Mouse (Mus musculus) heart, embryonic 11.5 days (tissue): ENCODE measurements around the gene Map4k3. TPM values are rescaled to one million over a fixed set of nuclear protein-coding genes. Genes with fewer than 3 reads are reported as not detected.

Experiments used
- ATAC-seq: fragments of 200-750 bp; cut with Nextera tagmentation; replicated peaks from 2 replicates; pipeline ENCODE4 v1.8.0; 2017; ENCODE audit warnings: moderate library complexity; ENCODE audit not compliant: insufficient number of reproducible peaks, low FRiP score, low TSS enrichment
- H3K27ac ChIP-seq: fragments of 300-500 bp; sonication (generic); 2 replicates; pipeline ENCODE4 v1.5.1; 2014; ENCODE audit warnings: mild to moderate bottlenecking, low read depth, low read length
- H3K27me3 ChIP-seq: fragments of 300-500 bp; sonication (generic); 2 replicates; pipeline ENCODE4 v1.6.1; 2014; ENCODE audit warnings: mild to moderate bottlenecking, low read length, mixed read lengths; ENCODE audit not compliant: control insufficient read depth, insufficient read depth
- H3K36me3 ChIP-seq: fragments of 300-500 bp; sonication (generic); 2 replicates; pipeline ENCODE4 v1.6.1; 2014; ENCODE audit warnings: mild to moderate bottlenecking, low read length, moderate library complexity, mixed read lengths; ENCODE audit not compliant: control insufficient read depth, insufficient read depth
- H3K4me1 ChIP-seq: fragments of 300-500 bp; sonication (generic); 2 replicates; pipeline ENCODE4 v1.6.1; 2014; ENCODE audit warnings: low read length; ENCODE audit not compliant: control insufficient read depth, insufficient read depth
- H3K4me2 ChIP-seq: fragments of 300-500 bp; sonication (generic); 2 replicates; pipeline ENCODE4 v1.6.1; 2014; ENCODE audit warnings: mild to moderate bottlenecking, moderate library complexity
- H3K4me3 ChIP-seq: fragments of 300-500 bp; sonication (generic); 2 replicates; pipeline ENCODE4 v1.5.1; 2014; ENCODE audit warnings: low read depth, low read length
- H3K9ac ChIP-seq: fragments of 300-500 bp; sonication (generic); 2 replicates; pipeline ENCODE4 v1.6.1; 2014; ENCODE audit warnings: mild to moderate bottlenecking, low read depth, low read length, moderate library complexity
- H3K9me3 ChIP-seq: fragments of 300-500 bp; sonication (generic); replicated peaks from 2 replicates; pipeline ENCODE4 v1.6.1; 2016; ENCODE audit warnings: low read length; ENCODE audit not compliant: control insufficient read depth
- WGBS: fragments of 180-500 bp; shearing (Covaris S2); extraction: QIAGEN DNeasy Blood & Tissue Kit; methylation state at CpG from one replicate; pipeline ENCODE4 v1.1.7; 2014; ENCODE audit not compliant: insufficient replicate concordance; 5-methylcytosine and 5-hydroxymethylcytosine counted together
- polyA plus RNA-seq: library from polyadenylated mRNA; unstranded; fragments of >200 nt; fragmentation: Nextera tagmentation; extraction: Ambion mirVana; gene quantifications from 2 replicates; pipeline ENCODE4 v1.2.1, GENCODE M21; 2014

Map4k3 gene
- polyA plus RNA-seq, 1 experiment from 2014 or later, result 20.4 TPM

- H3K4me1 ChIP-seq, result peaks cover 36% of the 10 kb centered on the region
- H3K9me3 ChIP-seq, result no peaks in the 10 kb centered on the region
- ATAC-seq, result no peak
- no peak overlapping the region for H3K4me3 ChIP-seq
- H3K4me2 ChIP-seq, result no peak overlapping the region
- no peaks in the 10 kb centered on the region for H3K27me3 ChIP-seq
- no peak overlapping the region for H3K27ac ChIP-seq
- WGBS, result 84% methylated on average over 6 of the region's 6 CpGs
- H3K36me3 ChIP-seq, result no peaks in the 10 kb centered on the region
- no peak overlapping the region for H3K9ac ChIP-seq
Observed at GRCm38 (mm10) chr17:80723092-80723491, 5.2 kb downstream of the Map4k3 start.

- peaks cover 36% of the 10 kb centered on the region for H3K4me1 ChIP-seq
- no peak overlapping the region for H3K9ac ChIP-seq
- ATAC-seq, result no peak
- no peak overlapping the region for H3K4me3 ChIP-seq
- H3K9me3 ChIP-seq, result no peaks in the 10 kb centered on the region
- no peaks in the 10 kb centered on the region for H3K27me3 ChIP-seq
- no peaks in the 10 kb centered on the region for H3K36me3 ChIP-seq
- no peak overlapping the region for H3K27ac ChIP-seq
- 45% methylated on average over 7 of the region's 7 CpGs for WGBS
- H3K4me2 ChIP-seq, result no peak overlapping the region
Observed at GRCm38 (mm10) chr17:80721670-80722069, 6.6 kb downstream of the Map4k3 start.

- peaks cover 23% of the 10 kb centered on the region for H3K4me1 ChIP-seq
- 81% methylated on average over 5 of the region's 5 CpGs for WGBS
- no peaks in the 10 kb centered on the region for H3K9me3 ChIP-seq
- no peaks in the 10 kb centered on the region for H3K27me3 ChIP-seq
- H3K36me3 ChIP-seq, result no peaks in the 10 kb centered on the region
- no peak overlapping the region for H3K9ac ChIP-seq
- no peak overlapping the region for H3K4me2 ChIP-seq
- H3K4me3 ChIP-seq, result no peak overlapping the region
- no peak overlapping the region for H3K27ac ChIP-seq
- ATAC-seq, result no peak
Observed at GRCm38 (mm10) chr17:80719309-80719708, 9.0 kb downstream of the Map4k3 start.

- Histone ChIP-seq H3K27me3 (no peaks in the 10 kb centered on the region), H3K36me3 (no peaks in the 10 kb centered on the region), H3K4me2 (no peak overlapping the region), H3K4me3 (no peak overlapping the region), H3K9me3 (no peaks in the 10 kb centered on the region), H3K9ac (no peak overlapping the region), H3K4me1 (peaks cover 21% of the 10 kb centered on the region), H3K27ac (no peak overlapping the region)
- no peak for ATAC-seq
- 57% methylated on average over 5 of the region's 5 CpGs for WGBS
Observed at GRCm38 (mm10) chr17:80718243-80718642, 10.0 kb downstream of the Map4k3 start.

GRCm38 (mm10) chr17:80713588-80713987 lies 14.7 kb downstream of the Map4k3 start:
- Histone ChIP-seq H3K9ac (no peak overlapping the region), H3K4me1 (peaks cover 28% of the 10 kb centered on the region), H3K4me2 (no peak overlapping the region), H3K36me3 (no peaks in the 10 kb centered on the region), H3K27ac (no peak overlapping the region), H3K9me3 (no peaks in the 10 kb centered on the region), H3K4me3 (no peak overlapping the region), H3K27me3 (no peaks in the 10 kb centered on the region)
- no peak for ATAC-seq
- WGBS, result 95% methylated on average over 5 of the region's 5 CpGs

- Histone ChIP-seq H3K27ac (peak overlapping the region; percentile 60; the same call in 1 of the 2 replicates), H3K4me1 (peaks cover 31% of the 10 kb centered on the region), H3K4me3 (0 out of 2 replicates have a peak overlapping the region, but pooled peaks have one; percentile 6), H3K9ac (peak overlapping the region; percentile 59; the same call in 1 of the 2 replicates), H3K9me3 (no peaks in the 10 kb centered on the region), H3K36me3 (no peaks in the 10 kb centered on the region), H3K27me3 (no peaks in the 10 kb centered on the region), H3K4me2 (peak overlapping the region; percentile 55)
- ATAC-seq, result 0 out of 2 replicates have a peak, but pooled peaks have one; percentile 24
- 30% methylated on average over 24 of the region's 24 CpGs for WGBS
Observed at GRCm38 (mm10) chr17:80709921-80710838, 18.1 kb downstream of the Map4k3 start.

- H3K27ac ChIP-seq, result peak overlapping the region; percentile 41
- ATAC-seq, result no peak
- no peaks in the 10 kb centered on the region for H3K9me3 ChIP-seq
Observed at GRCm38 (mm10) chr17:80708803-80709202, 19.5 kb downstream of the Map4k3 start.

GRCm38 (mm10) chr17:80707176-80707575 lies 21.1 kb downstream of the Map4k3 start:
- no peaks in the 10 kb centered on the region for H3K9me3 ChIP-seq
- H3K4me3 ChIP-seq, result no peak overlapping the region
- H3K4me1 ChIP-seq, result peaks cover 34% of the 10 kb centered on the region
- no peak overlapping the region for H3K9ac ChIP-seq
- H3K4me2 ChIP-seq, result no peak overlapping the region
- no peak for ATAC-seq
- WGBS, result 59% methylated on average over 4 of the region's 4 CpGs
- H3K27me3 ChIP-seq, result no peaks in the 10 kb centered on the region
- H3K27ac ChIP-seq, result no peak overlapping the region
- H3K36me3 ChIP-seq, result no peaks in the 10 kb centered on the region

More at GRCm38 (mm10) chr17:80708803-80709202, 19.5 kb downstream of the Map4k3 start:
- H3K4me1 ChIP-seq, result peaks cover 34% of the 10 kb centered on the region
- 58% methylated on average over 6 of the region's 6 CpGs for WGBS
- H3K27me3 ChIP-seq, result no peaks in the 10 kb centered on the region
- H3K9ac ChIP-seq, result no peak overlapping the region
- no peak overlapping the region for H3K4me2 ChIP-seq
- H3K36me3 ChIP-seq, result no peaks in the 10 kb centered on the region
- no peak overlapping the region for H3K4me3 ChIP-seq
